Mouse (Mus musculus) kidney, adult 2 months (tissue): ENCODE results near the gene Psmd2.

Experiments
- CTCF ChIP-seq: fragments of 200-500 bp; conservative IDR thresholded peaks from 2 replicates; pipeline ENCODE4 v1.5.1; 2011; ENCODE audit warnings: low read depth, mild to moderate bottlenecking, control low read depth, low read length, moderate library complexity, mixed read lengths; ENCODE audit not compliant: insufficient read depth, insufficient read length
- POLR2A ChIP-seq: fragments of 200-500 bp; IDR thresholded peaks from one replicate; pipeline ENCODE4 v1.6.1; 2011; ENCODE audit warnings: low read depth, low read length, control low read depth

- no peak for TF ChIP-seq CTCF
- peak; percentile 51 for TF ChIP-seq POLR2A
These were observed 41.8 kb downstream of the Psmd2 start, which contains the start of gene Fam131a for GRCm38 (mm10) chr16:20693111-20693701.
